Mouse (Mus musculus): ENCODE measurements around the gene Hspa12a. TPM values are rescaled to one million over a fixed set of nuclear protein-coding genes. Genes with fewer than 3 reads are reported as not detected.

Gene Hspa12a
- polyA plus RNA-seq, 1 experiment = 20.7 TPM

- Histone ChIP-seq H3K4me3 (ENCODE audit: insufficient read depth, low read depth, low read length) (no peak overlapping the region), H3K4me1 (ENCODE audit: control insufficient read depth, insufficient read depth, insufficient read length, low read length) (peaks cover 21% of the 10 kb centered on the region), H3K27ac (replicated peaks; ENCODE audit: low read depth, low read length) (no peak overlapping the region)
Measured at GRCm38 (mm10) chr19:58856129-58856855, 87.2 kb downstream of the Hspa12a start.

GRCm38 (mm10) chr19:58854899-58855298 is 88.6 kb downstream of the Hspa12a start:
- Histone ChIP-seq H3K27ac (replicated peaks; ENCODE audit: low read depth, low read length) (peak overlapping the region; percentile 22), H3K4me1 (ENCODE audit: control insufficient read depth, insufficient read depth, insufficient read length, low read length) (peaks cover 27% of the 10 kb centered on the region), H3K4me3 (ENCODE audit: insufficient read depth, low read depth, low read length) (no peak overlapping the region)

GRCm38 (mm10) chr19:58853036-58853735 is 90.3 kb downstream of the Hspa12a start:
- peaks cover 40% of the 10 kb centered on the region for H3K4me1 ChIP-seq (ENCODE audit: control insufficient read depth, insufficient read depth, insufficient read length, low read length)
- H3K4me3 ChIP-seq (ENCODE audit: insufficient read depth, low read depth, low read length) = no peak overlapping the region
- peak overlapping the region; percentile 73 for H3K27ac ChIP-seq (replicated peaks; ENCODE audit: low read depth, low read length)

GRCm38 (mm10) chr19:58850719-58851466 is 92.6 kb downstream of the Hspa12a start:
- Histone ChIP-seq H3K4me1 (ENCODE audit: control insufficient read depth, insufficient read depth, insufficient read length, low read length) (peaks cover 40% of the 10 kb centered on the region), H3K4me3 (ENCODE audit: insufficient read depth, low read depth, low read length) (no peak overlapping the region), H3K27ac (replicated peaks; ENCODE audit: low read depth, low read length) (peak overlapping the region; percentile 92)

- peak overlapping the region; percentile 84 for H3K27ac ChIP-seq (replicated peaks; ENCODE audit: low read depth, low read length)
- H3K4me3 ChIP-seq (ENCODE audit: insufficient read depth, low read depth, low read length) = no peak overlapping the region
- peaks cover 37% of the 10 kb centered on the region for H3K4me1 ChIP-seq (ENCODE audit: control insufficient read depth, insufficient read depth, insufficient read length, low read length)
Measured at GRCm38 (mm10) chr19:58849333-58850131, 93.9 kb downstream of the Hspa12a start.

- peaks cover 16% of the 10 kb centered on the region for H3K4me1 ChIP-seq (ENCODE audit: control insufficient read depth, insufficient read depth, insufficient read length, low read length)
- H3K4me3 ChIP-seq (ENCODE audit: insufficient read depth, low read depth, low read length) = no peak overlapping the region
- no peak overlapping the region for H3K27ac ChIP-seq (replicated peaks; ENCODE audit: low read depth, low read length)
Measured at GRCm38 (mm10) chr19:58843606-58844005, 99.8 kb downstream of the Hspa12a start.

GRCm38 (mm10) chr19:58840721-58841271 is 102.7 kb downstream of the Hspa12a start:
- no peak overlapping the region for H3K27ac ChIP-seq (replicated peaks; ENCODE audit: low read depth, low read length)
- no peak overlapping the region for H3K4me3 ChIP-seq (ENCODE audit: insufficient read depth, low read depth, low read length)
- H3K4me1 ChIP-seq (ENCODE audit: control insufficient read depth, insufficient read depth, insufficient read length, low read length) = peaks cover 13% of the 10 kb centered on the region

GRCm38 (mm10) chr19:58839806-58840205 is 103.6 kb downstream of the Hspa12a start:
- 0 out of 2 replicates have a peak overlapping the region, but pooled peaks have one; percentile 21 for H3K27ac ChIP-seq (replicated peaks; ENCODE audit: low read depth, low read length)
- H3K4me3 ChIP-seq (ENCODE audit: insufficient read depth, low read depth, low read length) = no peak overlapping the region
- peaks cover 13% of the 10 kb centered on the region for H3K4me1 ChIP-seq (ENCODE audit: control insufficient read depth, insufficient read depth, insufficient read length, low read length)

- Histone ChIP-seq H3K4me1 (ENCODE audit: control insufficient read depth, insufficient read depth, insufficient read length, low read length) (peaks cover 13% of the 10 kb centered on the region), H3K4me3 (ENCODE audit: insufficient read depth, low read depth, low read length) (no peak overlapping the region), H3K27ac (replicated peaks; ENCODE audit: low read depth, low read length) (0 out of 2 replicates have a peak overlapping the region, but pooled peaks have one; percentile 21)
Measured at GRCm38 (mm10) chr19:58839345-58839744, 104.1 kb downstream of the Hspa12a start.

- Histone ChIP-seq H3K27ac (replicated peaks; ENCODE audit: low read depth, low read length) (no peak overlapping the region), H3K4me3 (ENCODE audit: insufficient read depth, low read depth, low read length) (no peak overlapping the region), H3K4me1 (ENCODE audit: control insufficient read depth, insufficient read depth, insufficient read length, low read length) (peaks cover 13% of the 10 kb centered on the region)
Measured at GRCm38 (mm10) chr19:58838706-58839105, 104.7 kb downstream of the Hspa12a start.

- no peak overlapping the region for H3K27ac ChIP-seq (replicated peaks; ENCODE audit: low read depth, low read length)
Measured at GRCm38 (mm10) chr19:58833639-58834180, 109.7 kb downstream of the Hspa12a start.

GRCm38 (mm10) chr19:58832988-58833387 is 110.5 kb downstream of the Hspa12a start:
- no peak overlapping the region for H3K4me3 ChIP-seq (ENCODE audit: insufficient read depth, low read depth, low read length)

More at GRCm38 (mm10) chr19:58833639-58834180, 109.7 kb downstream of the Hspa12a start:
- Histone ChIP-seq H3K4me3 (ENCODE audit: insufficient read depth, low read depth, low read length) (no peak overlapping the region), H3K4me1 (ENCODE audit: control insufficient read depth, insufficient read depth, insufficient read length, low read length) (peaks cover 14% of the 10 kb centered on the region)

GRCm38 (mm10) chr19:58831280-58831922 is 112.1 kb downstream of the Hspa12a start:
- Histone ChIP-seq H3K4me1 (ENCODE audit: control insufficient read depth, insufficient read depth, insufficient read length, low read length) (peaks cover 14% of the 10 kb centered on the region), H3K27ac (replicated peaks; ENCODE audit: low read depth, low read length) (0 out of 2 replicates have a peak overlapping the region, but pooled peaks have one; percentile 27), H3K4me3 (ENCODE audit: insufficient read depth, low read depth, low read length) (no peak overlapping the region)

More at GRCm38 (mm10) chr19:58832988-58833387, 110.5 kb downstream of the Hspa12a start:
- peaks cover 14% of the 10 kb centered on the region for H3K4me1 ChIP-seq (ENCODE audit: control insufficient read depth, insufficient read depth, insufficient read length, low read length)
- H3K27ac ChIP-seq (replicated peaks; ENCODE audit: low read depth, low read length) = no peak overlapping the region
